Mouse (Mus musculus): ENCODE measurements around the gene Dgki.

DNA sequence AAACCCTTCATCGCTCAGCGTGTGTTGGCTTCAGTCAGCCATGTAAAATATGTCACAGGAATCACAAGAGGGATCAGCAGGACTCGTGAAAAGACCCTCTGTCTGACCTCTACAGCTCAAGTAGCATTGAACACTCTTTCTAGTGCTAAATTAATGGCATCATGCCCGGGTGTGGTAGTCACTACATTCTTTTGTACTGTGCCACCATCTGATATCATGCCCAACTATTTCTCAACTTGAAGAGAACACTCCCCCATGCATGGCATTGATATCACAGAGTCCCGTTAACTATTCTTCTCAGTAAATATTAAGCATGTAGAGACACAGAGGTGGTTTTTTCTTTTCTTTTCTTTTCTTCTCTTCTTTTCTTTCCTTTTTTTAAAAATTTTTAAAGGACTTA is 424.1 kb downstream of the Dgki start:
- TF ChIP-seq CTCF (IDR thresholded peaks at IDR 0.05 in 2 of 3, conservative IDR thresholded peaks at IDR 0.05 in 1 of 3; ENCODE audit: control insufficient read depth in 1 of 3, insufficient read depth in 1 of 3, low read depth in 2 of 3, low read length in 3 of 3, poor library complexity in 1 of 3, severe bottlenecking in 1 of 3) (no peak), EP300 (IDR thresholded peaks at IDR 0.05; ENCODE audit: low read depth in 1 of 2, low read length in 2 of 2) (no peak), USF2 (IDR thresholded peaks at IDR 0.05; ENCODE audit: borderline replicate concordance in 1 of 2, insufficient read depth in 1 of 2, low read depth in 1 of 2, low read length in 2 of 2) (no peak), POLR2A (IDR thresholded peaks at IDR 0.05; ENCODE audit: control insufficient read depth in 1 of 2, insufficient read depth in 1 of 2, low read depth in 1 of 2, low read length in 2 of 2, poor library complexity in 1 of 2) (no peak), ETS1 (IDR thresholded peaks at IDR 0.05; ENCODE audit: low read depth, low read length) (no peak), CHD2 (IDR thresholded peaks at IDR 0.05; ENCODE audit: low read length) (no peak), NELFE (IDR thresholded peaks at IDR 0.05; ENCODE audit: low read depth, low read length) (no peak), HCFC1 (IDR thresholded peaks at IDR 0.05; ENCODE audit: low read depth, low read length) (no peak), GATA1 (IDR thresholded peaks at IDR 0.05; ENCODE audit: low read depth, low read length) (no peak)
